Mouse (Mus musculus): Measurements from ENCODE around the gene Abcc9. TPM values are rescaled to one million over a fixed set of nuclear protein-coding genes. Genes with fewer than 3 reads are reported as not detected.

Gene Abcc9
- total and polyA plus RNA-seq, 2 experiments from 2014 or later = 21.0 to 108 TPM

- Histone ChIP-seq H3K27me3 (ENCODE audit: control insufficient read depth, insufficient read depth, low read length) (no peaks in the 10 kb centered on the region), H3K27ac (ENCODE audit: low read depth) (no peak overlapping the region), H3K4me2 (ENCODE audit: low read depth, low read length) (no peak overlapping the region), H3K9me3 (replicated peaks; ENCODE audit: control insufficient read depth, low read length) (no peaks in the 10 kb centered on the region), H3K9ac (replicated peaks; ENCODE audit: low read depth, low read length) (no peak overlapping the region), H3K4me3 (ENCODE audit: low read depth, low read length) (no peak overlapping the region), H3K36me3 (replicated peaks; ENCODE audit: control insufficient read depth, insufficient read depth, low read length) (no peaks in the 10 kb centered on the region), H3K4me1 (ENCODE audit: control insufficient read depth, insufficient read depth) (no peaks in the 10 kb centered on the region)
- TF ChIP-seq CTCF (IDR thresholded peaks at IDR 0.05; ENCODE audit: low read depth) = no peak
- DNase-seq (ENCODE audit: low spot score) = no peak
- WGBS = 49% methylated on average over 14 of the region's 14 CpGs
- peak; percentile 40; the same call in 1 of the 2 replicates for ATAC-seq (ENCODE audit: insufficient read depth, low read depth)
These were observed 30.6 kb upstream of the Abcc9 start for GRCm38 (mm10) chr6:142732567-142733290.

- Histone ChIP-seq H3K4me1 (ENCODE audit: control insufficient read depth, insufficient read depth) (no peaks in the 10 kb centered on the region), H3K4me2 (ENCODE audit: low read depth, low read length) (no peak overlapping the region), H3K9ac (replicated peaks; ENCODE audit: low read depth, low read length) (no peak overlapping the region), H3K4me3 (ENCODE audit: low read depth, low read length) (no peak overlapping the region), H3K9me3 (replicated peaks; ENCODE audit: control insufficient read depth, low read length) (no peaks in the 10 kb centered on the region; the same call in 1 of the 2 replicates), H3K36me3 (replicated peaks; ENCODE audit: control insufficient read depth, insufficient read depth, low read length) (no peaks in the 10 kb centered on the region), H3K27ac (ENCODE audit: low read depth) (no peak overlapping the region), H3K27me3 (ENCODE audit: control insufficient read depth, insufficient read depth, low read length) (no peaks in the 10 kb centered on the region)
- WGBS = 73% methylated on average over 4 of the region's 4 CpGs
- no peak for TF ChIP-seq CTCF (IDR thresholded peaks at IDR 0.05; ENCODE audit: low read depth)
- no peak for TF ChIP-seq EP300 (IDR thresholded peaks at IDR 0.05; ENCODE audit: low read depth)
- ATAC-seq (ENCODE audit: insufficient read depth, low read depth) (no peak), DNase-seq (ENCODE audit: low spot score) (no peak)
These were observed 23.9 kb upstream of the Abcc9 start for GRCm38 (mm10) chr6:142726032-142726431.

GRCm38 (mm10) chr6:142721731-142722130, 19.6 kb upstream of the Abcc9 start:
- H3K4me3 ChIP-seq (ENCODE audit: low read depth, low read length) = no peak overlapping the region
- H3K4me1 ChIP-seq (ENCODE audit: control insufficient read depth, insufficient read depth) = no peaks in the 10 kb centered on the region
- 51% methylated on average over 8 of the region's 8 CpGs for WGBS
- ATAC-seq (ENCODE audit: insufficient read depth, low read depth) (peak; percentile 45; the same call in 1 of the 2 replicates), DNase-seq (ENCODE audit: low spot score) (no peak)
- no peak overlapping the region for H3K9ac ChIP-seq (replicated peaks; ENCODE audit: low read depth, low read length)
- no peak overlapping the region for H3K27ac ChIP-seq (ENCODE audit: low read depth)
- no peaks in the 10 kb centered on the region for H3K36me3 ChIP-seq (replicated peaks; ENCODE audit: control insufficient read depth, insufficient read depth, low read length)
- no peaks in the 10 kb centered on the region for H3K27me3 ChIP-seq (ENCODE audit: control insufficient read depth, insufficient read depth, low read length)
- H3K9me3 ChIP-seq (replicated peaks; ENCODE audit: control insufficient read depth, low read length) = no peaks in the 10 kb centered on the region
- no peak for TF ChIP-seq CTCF (IDR thresholded peaks at IDR 0.05; ENCODE audit: low read depth)
- no peak for TF ChIP-seq EP300 (IDR thresholded peaks at IDR 0.05; ENCODE audit: low read depth)
- H3K4me2 ChIP-seq (ENCODE audit: low read depth, low read length) = no peak overlapping the region

- no peak overlapping the region for H3K9ac ChIP-seq (replicated peaks; ENCODE audit: low read depth, low read length)
- WGBS = 36% methylated on average over 6 of the region's 6 CpGs
- peak; percentile 55; the same call in 1 of the 2 replicates for ATAC-seq (ENCODE audit: insufficient read depth, low read depth)
- H3K9me3 ChIP-seq (replicated peaks; ENCODE audit: control insufficient read depth, low read length) = no peaks in the 10 kb centered on the region
- no peak overlapping the region for H3K4me3 ChIP-seq (ENCODE audit: low read depth, low read length)
- H3K4me2 ChIP-seq (ENCODE audit: low read depth, low read length) = no peak overlapping the region
- peak; percentile 51 for TF ChIP-seq CTCF (IDR thresholded peaks at IDR 0.05; ENCODE audit: low read depth)
- no peak for TF ChIP-seq EP300 (IDR thresholded peaks at IDR 0.05; ENCODE audit: low read depth)
- H3K27ac ChIP-seq (ENCODE audit: low read depth) = no peak overlapping the region
- DNase-seq (ENCODE audit: low spot score) = peak; percentile 78
- no peaks in the 10 kb centered on the region for H3K27me3 ChIP-seq (ENCODE audit: control insufficient read depth, insufficient read depth, low read length)
- H3K36me3 ChIP-seq (replicated peaks; ENCODE audit: control insufficient read depth, insufficient read depth, low read length) = no peaks in the 10 kb centered on the region
- no peaks in the 10 kb centered on the region for H3K4me1 ChIP-seq (ENCODE audit: control insufficient read depth, insufficient read depth)
These were observed 18.5 kb upstream of the Abcc9 start for GRCm38 (mm10) chr6:142720641-142721040.

GRCm38 (mm10) chr6:142718167-142718566, 16.1 kb upstream of the Abcc9 start:
- Histone ChIP-seq H3K9me3 (replicated peaks; ENCODE audit: control insufficient read depth, low read length) (no peaks in the 10 kb centered on the region), H3K9ac (replicated peaks; ENCODE audit: low read depth, low read length) (no peak overlapping the region), H3K4me3 (ENCODE audit: low read depth, low read length) (no peak overlapping the region), H3K27me3 (ENCODE audit: control insufficient read depth, insufficient read depth, low read length) (no peaks in the 10 kb centered on the region), H3K4me2 (ENCODE audit: low read depth, low read length) (no peak overlapping the region), H3K36me3 (replicated peaks; ENCODE audit: control insufficient read depth, insufficient read depth, low read length) (no peaks in the 10 kb centered on the region), H3K27ac (ENCODE audit: low read depth) (no peak overlapping the region), H3K4me1 (ENCODE audit: control insufficient read depth, insufficient read depth) (no peaks in the 10 kb centered on the region)
- 73% methylated on average over 7 of the region's 7 CpGs for WGBS
- TF ChIP-seq EP300 (IDR thresholded peaks at IDR 0.05; ENCODE audit: low read depth) (no peak), CTCF (IDR thresholded peaks at IDR 0.05; ENCODE audit: low read depth) (no peak)
- no peak for DNase-seq (ENCODE audit: low spot score)
- ATAC-seq (ENCODE audit: insufficient read depth, low read depth) = no peak

- no peak overlapping the region for H3K4me3 ChIP-seq (ENCODE audit: low read depth, low read length)
- H3K9ac ChIP-seq (replicated peaks; ENCODE audit: low read depth, low read length) = no peak overlapping the region
- H3K4me1 ChIP-seq (ENCODE audit: control insufficient read depth, insufficient read depth) = no peaks in the 10 kb centered on the region
- TF ChIP-seq EP300 (IDR thresholded peaks at IDR 0.05; ENCODE audit: low read depth) (no peak), CTCF (IDR thresholded peaks at IDR 0.05; ENCODE audit: low read depth) (no peak)
- 60% methylated on average over 4 of the region's 4 CpGs for WGBS
- H3K27me3 ChIP-seq (ENCODE audit: control insufficient read depth, insufficient read depth, low read length) = no peaks in the 10 kb centered on the region
- DNase-seq (ENCODE audit: low spot score) (no peak), ATAC-seq (ENCODE audit: insufficient read depth, low read depth) (no peak)
- no peaks in the 10 kb centered on the region for H3K36me3 ChIP-seq (replicated peaks; ENCODE audit: control insufficient read depth, insufficient read depth, low read length)
- H3K4me2 ChIP-seq (ENCODE audit: low read depth, low read length) = no peak overlapping the region
- no peaks in the 10 kb centered on the region for H3K9me3 ChIP-seq (replicated peaks; ENCODE audit: control insufficient read depth, low read length)
- H3K27ac ChIP-seq (ENCODE audit: low read depth) = no peak overlapping the region
These were observed 15.1 kb upstream of the Abcc9 start for GRCm38 (mm10) chr6:142717186-142717585.
